Mouse (Mus musculus): Measurements from ENCODE around the gene Rnf43.

Rnf43 gene

DNA sequence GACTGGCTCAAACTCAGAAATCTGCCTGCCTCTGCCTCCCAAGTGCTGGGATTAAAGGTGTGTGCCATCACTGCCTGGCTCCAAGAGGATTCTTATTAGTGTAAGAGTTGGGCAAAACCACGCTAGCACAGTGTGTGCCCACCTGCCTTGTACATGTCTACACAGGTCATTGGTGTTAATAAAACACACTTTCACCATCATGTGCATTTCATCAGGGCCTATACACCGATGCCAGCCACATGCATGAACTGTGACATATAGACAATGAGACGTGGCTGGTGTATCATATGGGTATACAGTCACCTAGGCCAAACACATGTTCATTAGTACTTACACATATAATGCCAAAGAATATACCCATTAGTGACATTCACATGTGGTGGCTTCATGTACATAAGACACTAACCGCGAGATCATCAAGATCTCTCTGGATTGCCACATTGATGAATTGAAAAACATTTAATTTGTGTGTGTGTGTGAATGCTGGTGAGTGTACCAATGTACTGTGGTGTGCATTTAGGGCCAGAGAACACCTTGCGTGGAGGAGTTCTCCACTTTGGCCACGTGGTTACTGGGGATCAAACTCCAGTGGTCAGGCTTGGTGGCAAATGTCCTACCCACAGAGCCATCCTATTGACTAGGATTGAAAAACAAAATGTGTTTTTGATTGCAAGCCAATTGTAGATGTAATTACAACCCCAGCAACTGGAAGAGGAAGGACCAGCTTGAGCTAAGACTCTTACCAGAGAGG is 95.8 kb downstream of the Rnf43 start:
- in situ Hi-C loops (cut with MboI, MseI) = loop anchor here (10.0 kb wide), 2 partner anchors 286 to 1184 kb away; partner anchors contain the start of gene Srsf1

DNA sequence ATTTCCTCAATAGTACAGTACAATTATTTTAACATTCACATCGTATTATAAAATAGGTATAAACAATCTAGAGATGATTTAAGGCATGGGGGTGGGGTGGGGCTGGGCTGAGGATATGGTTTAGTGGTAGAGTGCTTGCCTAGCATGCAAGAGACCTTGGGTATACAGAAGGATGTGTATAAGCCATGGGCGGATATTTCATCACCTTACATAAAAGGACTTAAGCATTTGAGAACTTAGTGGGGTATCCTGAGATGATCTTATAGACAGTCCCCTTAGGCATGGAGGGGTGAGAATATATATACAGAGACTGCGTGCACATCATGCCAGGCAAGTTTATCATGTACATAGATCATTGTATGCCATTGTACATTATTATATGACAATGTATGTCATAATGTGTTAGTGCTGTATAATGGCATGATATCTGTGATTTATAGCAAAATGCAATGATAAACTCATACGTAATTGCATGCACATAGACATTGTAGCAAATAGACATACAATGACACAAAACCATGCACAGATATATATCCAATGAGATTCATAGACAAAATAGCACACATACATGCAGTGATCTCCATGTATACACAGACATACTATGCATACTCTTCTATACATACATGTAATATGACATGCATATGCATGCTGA is 96.6 kb downstream of the Rnf43 start:
- in situ Hi-C loops (cut with MboI, MseI) = loop anchor here (10.0 kb wide), 2 partner anchors 286 to 1184 kb away; partner anchors contain the start of gene Srsf1

DNA sequence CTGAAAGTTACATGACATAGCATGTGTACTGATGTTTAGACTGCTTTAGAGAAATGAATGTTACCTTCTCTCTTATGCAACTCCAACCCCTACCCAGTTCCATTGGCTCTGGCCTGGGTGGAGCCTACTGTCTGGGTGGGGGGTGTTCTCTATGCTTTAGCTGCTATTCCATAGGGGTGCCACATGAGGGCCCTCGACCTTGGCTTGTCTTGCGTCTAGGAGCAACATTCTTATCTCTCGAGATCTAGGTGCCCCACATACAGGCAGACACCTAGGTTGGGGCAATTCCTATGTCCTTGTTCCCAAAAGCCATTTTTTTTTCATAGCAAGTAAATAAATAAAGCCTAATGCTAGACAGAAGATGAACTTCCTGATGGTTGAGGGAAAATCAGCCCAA is 97.1 kb downstream of the Rnf43 start:
- in situ Hi-C loops (cut with MboI, MseI) = loop anchor here (5.0 to 10.0 kb wide), 3 partner anchors 32 to 1185 kb away; partner anchors contain the start of gene Srsf1

DNA sequence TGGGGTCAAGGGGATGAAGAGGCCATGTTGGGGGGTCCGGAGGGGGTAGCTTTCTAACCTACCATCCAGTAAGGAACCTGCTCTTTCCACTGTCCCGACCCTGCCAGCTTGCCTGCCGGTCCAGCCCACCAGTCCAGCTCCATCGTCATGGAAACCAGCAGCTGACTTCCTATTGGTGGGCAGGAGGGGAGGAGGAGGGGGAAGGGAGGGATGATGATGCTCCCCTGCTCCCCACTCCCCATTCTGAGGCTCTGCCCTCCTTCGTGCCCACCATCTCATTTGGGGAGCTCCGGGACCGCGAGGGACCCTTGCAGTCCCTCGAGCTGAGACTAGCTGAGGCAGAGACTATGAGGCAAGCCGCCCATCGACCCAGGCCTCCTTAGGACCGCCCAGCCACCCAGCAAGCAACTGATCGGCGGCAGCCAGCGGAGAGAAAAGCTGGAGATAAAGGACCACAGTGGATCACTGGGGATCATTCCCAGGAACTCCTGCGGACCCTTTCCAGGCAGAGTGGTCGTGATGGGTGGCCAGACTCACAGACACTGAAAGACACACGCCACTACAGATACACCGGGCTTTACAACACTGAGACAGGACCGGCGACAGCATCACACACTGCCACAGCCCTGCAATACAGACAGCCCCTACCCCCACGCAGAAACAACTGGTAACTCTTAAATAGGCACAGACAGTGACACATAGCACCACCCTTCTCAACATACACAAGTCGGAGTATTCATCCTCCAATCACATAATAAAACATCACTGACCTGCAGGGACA is 98.0 kb downstream of the Rnf43 start, which contains the start of gene Tspoap1:
TSS of gene Tspoap1 (plus strand) at position 241 of the 781 bp plus-strand sequence.
- in situ Hi-C loops (cut with MboI, MseI) = loop anchor here (5.0 kb wide), 1 partner anchor 33 kb away; no protein-coding TSS in a partner anchor

DNA sequence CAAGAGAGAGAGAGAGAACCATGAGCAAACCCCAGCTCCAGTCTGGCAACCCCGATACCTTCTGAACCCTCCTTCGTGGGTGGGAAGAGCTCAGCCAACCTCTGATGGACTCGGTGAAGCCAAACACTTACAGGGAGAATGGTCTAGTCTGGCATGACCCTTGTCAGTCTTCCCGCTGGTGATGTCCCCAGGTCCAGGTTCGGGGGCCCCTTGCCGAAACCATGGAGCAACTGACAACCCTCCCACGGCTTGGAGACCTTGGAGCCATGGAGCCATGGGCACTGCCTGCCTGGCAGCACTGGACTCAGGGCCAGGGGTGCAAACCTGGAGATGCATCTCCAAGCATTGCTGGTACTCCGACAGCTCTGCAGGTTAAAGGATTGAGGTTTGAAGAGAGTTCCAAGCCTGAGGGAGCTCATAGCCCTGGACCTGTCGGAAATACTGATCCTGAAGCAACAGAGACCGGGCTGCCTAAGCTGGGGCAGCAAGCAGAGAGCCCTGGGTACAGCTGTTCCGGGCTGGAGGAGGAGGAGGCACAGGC is 98.7 kb downstream of the Rnf43 start:
- in situ Hi-C loops (cut with MboI, MseI) = loop anchor here (5.0 kb wide), 1 partner anchor 34 kb away; no protein-coding TSS in a partner anchor

DNA sequence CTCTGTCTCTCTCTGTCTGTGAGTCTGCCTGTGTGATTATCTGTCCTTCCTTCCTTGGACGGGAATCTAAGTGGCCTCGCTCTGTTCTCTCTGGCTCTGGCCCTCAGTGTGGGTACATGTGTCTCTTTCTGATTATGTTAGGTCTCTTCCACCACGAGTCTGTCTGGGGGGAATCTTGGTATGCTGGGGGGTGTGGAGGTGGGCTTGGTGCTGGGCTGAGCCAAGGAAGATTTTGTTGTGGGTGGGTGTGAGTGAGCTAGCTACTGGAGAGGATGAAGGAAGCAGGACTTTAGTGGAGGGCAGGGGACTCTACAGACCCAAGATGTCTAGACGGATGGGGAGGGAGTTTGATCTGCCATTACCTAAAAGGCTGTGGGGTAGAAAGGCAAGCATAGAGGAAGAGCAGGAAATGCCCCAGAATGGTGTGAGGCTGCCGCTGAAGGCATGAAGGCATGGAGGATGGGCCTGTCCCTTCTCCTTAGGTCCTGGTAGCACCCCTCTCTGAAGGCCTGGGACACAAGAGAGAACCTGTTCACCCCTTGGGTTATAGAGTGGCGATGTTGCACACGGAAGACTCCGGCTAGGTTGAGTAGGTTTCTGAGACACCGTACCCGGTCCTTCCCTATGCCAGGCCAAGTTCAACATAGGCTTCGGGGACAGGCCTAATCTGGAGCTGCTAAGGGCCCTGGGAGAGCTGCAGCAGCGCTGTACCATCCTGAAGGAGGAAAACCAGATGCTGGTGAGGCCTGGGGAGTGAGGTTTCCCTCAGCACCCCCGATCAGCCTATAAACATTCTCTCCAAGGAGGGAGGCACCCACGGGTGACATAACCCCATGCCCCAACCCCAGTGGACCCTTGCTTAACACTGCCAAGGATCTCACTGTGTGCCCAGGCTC is 99.5 kb downstream of the Rnf43 start:
- in situ Hi-C loops (cut with MboI, MseI) = loop anchor here (5.0 kb wide), 1 partner anchor 35 kb away; no protein-coding TSS in a partner anchor

DNA sequence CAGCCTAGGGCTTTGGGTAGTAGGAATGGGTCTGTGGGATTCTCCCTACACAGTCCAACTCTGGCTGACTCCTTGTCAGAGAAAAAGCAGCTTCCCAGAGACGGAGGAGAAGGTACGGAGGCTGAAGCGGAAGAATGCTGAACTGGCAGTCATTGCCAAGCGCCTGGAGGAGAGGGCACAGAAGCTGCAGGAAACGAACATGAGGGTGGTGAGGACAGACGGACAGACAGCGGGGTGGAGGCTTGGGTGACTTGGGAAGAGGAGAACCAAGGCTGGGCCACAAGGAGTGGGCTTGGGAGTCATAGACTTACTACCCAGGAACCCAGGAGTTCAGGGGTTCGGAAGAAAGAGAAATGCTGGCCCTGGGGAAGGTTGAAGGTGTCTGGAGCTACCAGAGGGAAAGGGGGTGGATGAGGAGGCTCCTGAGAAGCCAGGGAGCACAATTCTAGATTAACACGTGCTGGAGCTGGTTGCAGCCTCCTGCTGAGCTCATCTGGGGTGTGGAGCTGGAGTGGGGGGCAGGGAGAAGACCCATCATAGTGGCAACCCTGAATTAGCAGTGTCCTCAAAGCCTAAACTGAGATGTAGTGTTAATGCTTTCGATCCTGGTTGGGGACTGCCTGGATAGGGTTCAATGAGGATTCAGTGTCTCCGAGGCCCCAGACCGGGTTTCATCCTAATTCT is 100.3 kb downstream of the Rnf43 start:
- in situ Hi-C loops (cut with MboI, MseI) = loop anchor here (5.0 kb wide), 1 partner anchor 36 kb away; no protein-coding TSS in a partner anchor

DNA sequence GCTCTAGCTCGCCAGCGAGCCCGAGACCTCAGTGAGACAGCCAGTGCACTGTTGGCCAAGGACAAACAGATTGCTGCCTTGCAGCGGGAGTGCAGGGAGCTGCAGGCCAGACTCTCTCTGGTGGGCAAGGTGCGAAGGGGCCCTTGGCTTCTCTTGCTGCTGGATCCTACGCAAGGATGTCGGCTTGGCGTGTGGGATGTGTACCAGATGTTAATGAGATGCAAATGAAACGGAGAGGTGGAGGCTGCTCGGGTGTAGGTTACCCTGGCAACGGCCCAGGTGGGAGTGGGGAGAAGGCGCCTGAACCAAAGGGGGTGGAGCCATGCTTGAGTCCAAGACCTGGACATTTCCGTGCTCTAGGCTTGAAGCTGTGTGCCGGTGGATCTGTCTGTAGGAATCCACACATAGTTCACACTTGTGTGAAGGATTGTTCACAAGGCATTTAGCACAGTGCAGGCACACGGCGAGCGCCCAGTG is 101.0 kb downstream of the Rnf43 start:
- in situ Hi-C loops (cut with MboI, MseI) = loop anchor here (5.0 kb wide), 1 partner anchor 36 kb away; no protein-coding TSS in a partner anchor

DNA sequence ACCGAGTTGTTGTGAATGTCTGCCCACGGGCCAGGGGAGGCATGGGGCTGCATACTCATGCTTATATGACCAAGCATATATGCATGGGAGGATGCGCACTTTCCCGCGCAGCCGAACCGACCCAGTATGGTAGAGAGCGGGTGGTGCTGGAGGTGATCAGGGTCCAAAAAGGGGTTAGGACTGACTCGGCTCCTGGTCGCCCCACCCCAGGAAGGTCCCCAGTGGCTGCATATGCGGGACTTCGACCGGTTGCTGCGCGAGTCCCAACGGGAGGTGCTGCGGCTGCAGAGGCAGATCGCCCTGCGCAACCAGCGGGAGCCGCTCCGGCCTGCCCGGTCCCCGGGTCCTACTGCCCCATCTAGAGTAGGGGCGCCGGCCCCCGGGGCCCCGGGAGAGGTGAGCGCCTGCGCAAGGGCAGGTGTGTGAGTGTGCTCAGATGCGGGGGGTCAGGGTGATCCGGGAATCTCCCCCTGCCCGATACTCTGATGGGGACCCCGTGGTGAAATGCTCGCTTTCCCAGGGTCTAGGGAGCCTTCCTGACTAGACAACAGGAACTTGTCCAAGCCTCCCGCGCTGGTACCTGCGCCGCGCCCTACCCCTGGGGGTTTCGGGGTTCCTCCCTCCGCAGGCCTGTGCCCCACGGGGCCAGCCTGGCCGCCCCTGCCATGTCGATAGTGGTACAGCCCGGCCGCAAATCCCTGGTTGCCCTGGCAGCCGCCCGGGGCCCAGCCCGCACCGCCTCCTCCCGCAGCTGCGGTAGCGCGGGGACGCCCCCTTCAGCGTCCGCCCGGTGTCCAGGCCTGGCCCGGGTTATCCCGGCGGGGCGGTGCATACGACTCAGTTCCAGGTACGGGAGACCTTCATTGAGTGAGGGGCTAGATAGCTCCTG is 101.7 kb downstream of the Rnf43 start:
- in situ Hi-C loops (cut with MboI, MseI) = loop anchor here (5.0 kb wide), 1 partner anchor 37 kb away; no protein-coding TSS in a partner anchor

DNA sequence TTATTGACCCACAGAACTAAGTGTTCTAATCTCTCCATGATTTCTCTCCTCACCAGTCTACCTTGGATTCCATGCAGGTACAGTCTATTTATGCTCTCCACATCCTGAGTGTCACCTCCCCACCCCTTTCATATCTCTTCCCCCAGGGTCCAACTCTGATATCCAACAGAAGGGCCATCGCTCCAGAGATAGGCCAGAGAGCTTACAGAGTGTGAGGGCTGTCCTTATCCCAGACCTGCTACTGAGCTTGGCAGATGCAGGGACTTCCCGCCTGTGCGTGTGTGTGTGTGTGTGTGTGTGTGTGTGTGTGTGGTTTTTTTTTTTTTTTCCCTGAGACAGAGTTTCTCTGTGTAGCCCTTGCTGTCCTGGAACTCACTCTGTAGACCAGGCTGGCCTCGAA is 106.2 kb downstream of the Rnf43 start:
- in situ Hi-C loops (cut with MboI, MseI) = loop anchor here (5.0 kb wide), 1 partner anchor 106 kb away; the partner anchor contains the start of gene Rnf43

DNA sequence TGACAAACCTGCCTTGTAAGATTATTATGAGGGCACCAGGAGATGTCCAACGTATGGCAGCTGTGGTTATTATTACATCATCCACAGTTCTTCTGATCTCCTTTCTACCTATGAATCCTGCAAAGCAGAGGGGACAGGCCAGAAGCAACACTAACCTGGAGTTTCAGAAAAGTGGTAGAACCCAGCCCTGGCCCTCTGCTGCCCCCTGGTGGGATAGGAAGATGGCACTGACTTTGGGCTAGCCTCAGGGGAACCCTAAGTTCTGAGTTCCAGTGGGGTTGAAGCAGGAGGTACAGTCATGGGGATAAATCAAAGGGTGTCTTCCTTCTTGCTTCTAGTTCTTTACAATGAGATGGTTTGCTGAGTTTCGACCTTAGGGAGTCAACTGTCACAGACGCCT is 108.5 kb downstream of the Rnf43 start:
- in situ Hi-C loops (cut with MboI, MseI) = no loop called here

DNA sequence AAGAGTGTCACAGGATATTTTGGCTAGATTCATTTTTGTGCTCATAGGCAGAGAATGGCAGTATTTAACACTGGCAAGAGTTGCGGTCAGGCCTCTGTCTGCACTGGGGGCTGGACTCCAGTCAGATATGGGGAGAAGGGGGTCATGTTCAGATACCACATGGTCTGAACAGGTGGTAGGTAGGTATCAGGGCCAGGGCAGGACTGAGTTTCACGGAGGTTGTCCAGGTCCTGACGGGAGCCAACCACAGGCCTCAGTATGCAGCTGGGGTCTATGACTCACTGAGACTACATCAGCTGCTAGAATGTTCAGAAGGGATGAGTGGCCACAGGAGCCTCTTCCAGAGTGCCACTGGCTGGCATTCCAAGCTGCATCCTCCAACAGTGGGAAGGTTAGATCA is 109.8 kb downstream of the Rnf43 start:
- in situ Hi-C loops (cut with MboI, MseI) = no loop called here

DNA sequence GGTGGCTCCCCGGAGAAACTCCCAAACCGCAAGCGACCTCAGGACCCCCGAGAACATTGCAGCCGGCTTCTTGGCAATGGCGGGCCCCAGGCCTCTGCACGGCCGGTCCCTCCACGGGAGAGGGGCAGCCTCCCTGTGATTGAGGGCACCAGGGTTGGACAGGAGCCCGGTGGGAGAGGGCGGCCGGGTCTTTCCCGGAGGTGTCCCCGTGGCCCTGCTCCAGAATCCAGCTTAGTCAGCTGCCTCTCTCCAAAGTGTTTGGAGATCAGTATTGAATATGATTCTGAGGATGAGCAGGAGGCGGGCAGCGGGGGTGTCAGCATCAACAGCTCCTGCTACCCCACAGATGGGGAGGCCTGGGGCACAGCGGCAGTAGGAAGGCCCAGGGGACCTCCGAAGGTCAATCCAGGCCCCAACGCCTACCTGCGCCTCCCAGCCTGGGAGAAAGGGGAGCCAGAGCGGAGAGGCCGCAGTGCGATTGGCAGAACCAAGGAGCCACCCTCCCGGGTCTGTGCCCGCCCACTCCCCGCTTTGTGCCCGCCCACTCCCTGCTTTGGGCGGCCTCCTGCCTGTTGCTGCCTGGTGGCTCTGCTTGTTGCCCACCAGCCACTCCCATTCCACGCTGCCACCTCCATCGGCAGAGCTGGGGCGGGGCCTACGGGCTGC is 115.7 kb downstream of the Rnf43 start:
- in situ Hi-C loops (cut with MboI, MseI) = no loop called here

DNA sequence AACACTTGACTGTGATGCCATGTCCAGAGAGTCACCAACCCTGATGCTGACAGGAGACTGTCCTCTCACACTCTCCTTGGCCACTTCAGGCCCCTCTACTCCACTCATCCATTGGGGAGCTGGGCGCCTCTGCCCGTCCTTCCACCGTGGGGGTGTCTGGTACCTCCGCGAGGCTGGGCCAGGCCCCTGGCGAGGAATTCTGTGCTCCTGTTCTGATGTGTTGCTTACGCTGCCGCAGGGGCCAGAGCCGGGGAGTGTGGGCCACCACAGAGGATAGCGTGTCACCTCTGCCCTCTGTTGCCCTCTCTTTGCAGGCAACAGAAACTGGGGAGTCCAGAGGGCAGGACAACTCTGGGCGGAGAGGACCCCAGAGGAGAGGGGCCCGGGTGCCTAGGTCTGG is 116.4 kb downstream of the Rnf43 start:
- in situ Hi-C loops (cut with MboI, MseI) = no loop called here

DNA sequence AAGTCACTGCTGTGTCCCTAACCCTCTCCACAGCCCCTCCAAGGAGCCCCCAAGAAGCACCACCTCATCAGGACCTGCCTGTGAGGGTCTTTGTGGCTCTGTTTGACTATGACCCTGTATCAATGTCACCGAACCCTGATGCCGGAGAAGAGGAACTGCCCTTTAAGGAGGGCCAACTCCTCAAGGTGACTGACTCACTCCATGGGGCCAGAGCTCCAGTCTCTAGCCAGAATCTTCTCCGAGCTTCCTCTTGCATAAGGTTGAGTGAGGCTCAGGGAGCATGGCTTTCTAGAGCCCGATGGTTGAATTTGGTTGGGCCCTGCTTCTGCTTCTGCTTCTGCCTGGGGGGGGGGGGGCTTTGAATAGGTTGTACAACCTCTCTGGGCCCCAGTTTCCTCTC is 116.9 kb downstream of the Rnf43 start:
- in situ Hi-C loops (cut with MboI, MseI) = no loop called here

DNA sequence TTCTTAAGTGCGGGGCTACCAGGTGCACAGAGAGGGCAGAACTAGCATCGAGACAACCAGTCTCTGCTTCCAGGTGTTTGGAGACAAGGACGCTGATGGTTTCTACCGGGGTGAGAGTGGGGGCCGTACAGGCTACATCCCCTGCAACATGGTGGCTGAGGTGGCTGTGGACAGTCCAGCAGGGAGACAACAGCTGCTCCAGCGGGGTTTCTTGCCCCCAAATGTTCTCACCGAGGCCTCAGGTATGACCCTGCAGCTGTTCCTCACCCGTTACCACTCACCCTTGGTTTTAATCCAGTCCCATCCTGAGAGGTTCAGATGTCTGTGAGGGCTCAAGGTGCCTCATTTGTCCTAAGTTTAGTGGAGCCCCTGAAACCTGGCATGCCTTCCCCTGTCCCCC is 117.6 kb downstream of the Rnf43 start:
- in situ Hi-C loops (cut with MboI, MseI) = no loop called here
